In the genomic region with DNA sequence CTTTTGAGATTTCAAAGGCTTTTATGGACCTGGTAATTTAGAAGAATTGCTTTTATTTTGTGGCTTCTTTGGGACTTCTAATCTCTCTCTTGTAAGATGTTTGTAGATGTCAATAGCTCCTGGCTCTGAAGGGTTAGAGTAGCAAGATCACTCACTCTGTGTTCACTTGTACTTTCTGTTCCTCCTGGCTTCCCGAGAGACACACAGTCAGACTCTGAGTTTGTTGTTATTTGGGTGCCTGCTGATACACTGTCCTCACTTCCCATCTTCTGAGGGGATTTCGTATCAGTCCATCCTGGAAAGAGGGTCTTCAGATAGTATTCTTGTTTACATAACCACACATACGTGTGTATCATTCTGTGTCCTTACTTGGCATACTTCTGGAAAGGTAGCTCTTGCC, we compare ENCODE assay signal across 23 mouse cellular contexts.
A peak's percentile ranks its signal among the peaks of the same experiment; 100 is the strongest.
DNase-seq lines count a peak whose midpoint lies in the region; ATAC-seq lines count a peak whose summit lies in the region.
"Had no signal": no experiment of that assay in that cellular context is flagged by ENCODE, and none has a peak within 500 bp of the region (broad histone marks: within the 10 kb centered on the region; RNA-seq: fewer than 3 reads in every experiment).

No protein-coding gene starts in this region.

- no peak overlapping the region for H3K4me3 ChIP-seq in heart, embryonic 11.5 days (ENCODE audit: low read depth, low read length)
- H3K4me3 ChIP-seq in megakaryocyte, embryonic 14.5 days (replicated peaks), result peak overlapping the region; percentile 67
- H3K4me3 ChIP-seq in liver, embryonic 13.5 days (replicated peaks), result no peak overlapping the region
- H3K4me3 ChIP-seq in macrophage (ENCODE audit: inconsistent target), result no peak overlapping the region
- H3K4me3 ChIP-seq: embryonic facial prominence, embryonic 13.5 days; erythroblast, embryonic 14.5 days; heart, embryonic 12.5 days; hindbrain, embryonic 10.5 days; midbrain, embryonic 12.5 days; myocyte; neural tube, embryonic 12.5 days had no signal

- H3K27me3 ChIP-seq in heart, embryonic 11.5 days (ENCODE audit: control insufficient read depth, insufficient read depth, low read length), result no peaks in the 10 kb centered on the region
- H3K27me3 ChIP-seq in megakaryocyte, embryonic 14.5 days (replicated peaks), result no peaks in the 10 kb centered on the region
- no peaks in the 10 kb centered on the region for H3K27me3 ChIP-seq in liver, embryonic 13.5 days
- H3K27me3 ChIP-seq: embryonic facial prominence, embryonic 13.5 days; heart, embryonic 12.5 days; midbrain, embryonic 12.5 days; neural tube, embryonic 12.5 days had no signal

- no peak overlapping the region for H3K9ac ChIP-seq in heart, embryonic 11.5 days (ENCODE audit: low read depth, low read length)
- no peak overlapping the region for H3K9ac ChIP-seq in liver, embryonic 13.5 days
- H3K9ac ChIP-seq: embryonic facial prominence, embryonic 13.5 days; heart, embryonic 12.5 days; midbrain, embryonic 12.5 days; neural tube, embryonic 12.5 days had no signal

- H3K79me2 ChIP-seq in macrophage (ENCODE audit: inconsistent target), result peaks cover 30% of the 10 kb centered on the region; the same call in 1 of the 2 replicates

- ATAC-seq in heart, embryonic 11.5 days (replicated peaks; ENCODE audit: insufficient number of reproducible peaks, low FRiP score, low TSS enrichment), result no peak
- no peak for ATAC-seq in megakaryocyte, adult 5-6 weeks (ENCODE audit: poor library complexity, severe bottlenecking)
- no peak for ATAC-seq in liver, embryonic 13.5 days (ENCODE audit: low read depth)
- ATAC-seq: forebrain, embryonic 16.5 days; hindbrain, embryonic 16.5 days had no signal

- H3K36me3 ChIP-seq in heart, embryonic 11.5 days (ENCODE audit: control insufficient read depth, insufficient read depth, low read length), result no peaks in the 10 kb centered on the region; the same call in 1 of the 2 replicates
- peaks cover 20% of the 10 kb centered on the region for H3K36me3 ChIP-seq in megakaryocyte, embryonic 14.5 days (replicated peaks; ENCODE audit: low read length)
- H3K36me3 ChIP-seq in liver, embryonic 13.5 days, result peaks cover 15% of the 10 kb centered on the region
- H3K36me3 ChIP-seq in macrophage (ENCODE audit: inconsistent target), result no peaks in the 10 kb centered on the region
- H3K36me3 ChIP-seq: midbrain, embryonic 12.5 days; neural tube, embryonic 12.5 days had no signal

- no peak for DNase-seq in heart, adult 9 months (ENCODE audit: low spot score in 2 of 2)
- DNase-seq in liver, embryonic 13.5 days, result no peak
- DNase-seq in thymus, postnatal 36 days, result no peak
- no peak for DNase-seq in lung, postnatal 14 days
- DNase-seq: cerebellum, adult 11-12 months; cerebellum, postnatal 10 days; kidney, adult 18-20 months; thymus, adult 2 months; thymus, postnatal 4 days had no signal

- H3K27ac ChIP-seq in heart, embryonic 11.5 days (ENCODE audit: low read depth, low read length), result 0 out of 2 replicates have a peak overlapping the region, but pooled peaks have one; percentile 3
- peak overlapping the region; percentile 83 for H3K27ac ChIP-seq in liver, embryonic 13.5 days
- peak overlapping the region; percentile 92 for H3K27ac ChIP-seq in macrophage
- H3K27ac ChIP-seq: embryonic facial prominence, embryonic 13.5 days; hindbrain, embryonic 10.5 days; kidney, postnatal 0 days; midbrain, embryonic 12.5 days; neural tube, embryonic 12.5 days had no signal

- no peak overlapping the region for H3K4me2 ChIP-seq in heart, embryonic 11.5 days
- H3K4me2 ChIP-seq in liver, embryonic 13.5 days, result 0 out of 2 replicates have a peak overlapping the region, but pooled peaks have one; percentile 13
- H3K4me2 ChIP-seq: embryonic facial prominence, embryonic 13.5 days; heart, embryonic 12.5 days; midbrain, embryonic 12.5 days; neural tube, embryonic 12.5 days had no signal

- peaks cover 45% of the 10 kb centered on the region for H3K4me1 ChIP-seq in heart, embryonic 11.5 days (ENCODE audit: control insufficient read depth, insufficient read depth, low read length)
- H3K4me1 ChIP-seq in megakaryocyte, embryonic 14.5 days, result peaks cover 86% of the 10 kb centered on the region
- peaks cover 69% of the 10 kb centered on the region for H3K4me1 ChIP-seq in liver, embryonic 13.5 days (replicated peaks)

- no peaks in the 10 kb centered on the region for H3K9me3 ChIP-seq in heart, embryonic 11.5 days (replicated peaks; ENCODE audit: control insufficient read depth, low read length)
- H3K9me3 ChIP-seq in megakaryocyte, embryonic 14.5 days, result no peaks in the 10 kb centered on the region
- no peaks in the 10 kb centered on the region for H3K9me3 ChIP-seq in liver, embryonic 13.5 days (replicated peaks)
- H3K9me3 ChIP-seq: embryonic facial prominence, embryonic 13.5 days; heart, embryonic 12.5 days; hindbrain, embryonic 10.5 days; midbrain, embryonic 12.5 days; neural tube, embryonic 12.5 days had no signal

- WGBS in heart, embryonic 11.5 days (ENCODE audit: insufficient replicate concordance), result 60% methylated on average over 3 of the region's 3 CpGs
- WGBS in liver, embryonic 13.5 days (ENCODE audit: insufficient replicate concordance), result 67% methylated on average over 3 of the region's 3 CpGs
- 75% methylated on average over 3 of the region's 3 CpGs for WGBS in macrophage (ENCODE audit: missing documents)

Comparison
In these comparisons a context has a peak if more than half of its experiments do, and no peak if none do; other contexts are left out.
1. H3K27ac ChIP-seq: peak in every context shown above with its lines; median percentile 92 in macrophage; 83 in liver, embryonic 13.5 days; 3 in heart, embryonic 11.5 days.